ENCODE assay signal across 14 mouse cellular contexts in genomic region chr6:89403257-89404225, GRCm38 (mm10). TPM values are rescaled to one million over a fixed set of nuclear protein-coding genes. Genes with fewer than 3 reads are reported as not detected.
DNase-seq lines count a peak whose midpoint lies in the region; ATAC-seq lines count a peak whose summit lies in the region.
"Had no signal": no experiment of that assay in that cellular context is flagged by ENCODE, and none has a peak within 500 bp of the region (broad histone marks: within the 10 kb centered on the region; RNA-seq: fewer than 3 reads in every experiment).

No protein-coding gene starts in this region.

- no peaks in the 10 kb centered on the region for H3K9me3 ChIP-seq in heart, embryonic 16.5 days (replicated peaks; ENCODE audit: control insufficient read depth, low read length)
- H3K9me3 ChIP-seq in heart, embryonic 10.5 days = no peaks in the 10 kb centered on the region
- H3K9me3 ChIP-seq: heart, embryonic 13.5 days; intestine, embryonic 15.5 days; lung, embryonic 15.5 days had no signal

- no peak overlapping the region for H3K4me2 ChIP-seq in heart, embryonic 16.5 days (ENCODE audit: low read depth, low read length)
- H3K4me2 ChIP-seq: heart, embryonic 13.5 days; intestine, embryonic 15.5 days; lung, embryonic 15.5 days had no signal

- peaks cover 13% of the 10 kb centered on the region for H3K4me1 ChIP-seq in heart, embryonic 16.5 days (ENCODE audit: control insufficient read depth, insufficient read depth, low read length)
- H3K4me1 ChIP-seq in heart, embryonic 10.5 days = no peaks in the 10 kb centered on the region; the same call in 1 of the 2 replicates
- H3K4me1 ChIP-seq: intestine, embryonic 15.5 days; lung, embryonic 15.5 days had no signal

- no peaks in the 10 kb centered on the region for H3K79me2 ChIP-seq in macrophage (ENCODE audit: inconsistent target)

- H3K9ac ChIP-seq in heart, embryonic 16.5 days (ENCODE audit: low read length) = no peak overlapping the region
- H3K9ac ChIP-seq: heart, embryonic 13.5 days; intestine, embryonic 15.5 days; lung, embryonic 15.5 days had no signal

- 42% methylated on average over 2 of the region's 2 CpGs for WGBS in heart, embryonic 16.5 days
- 72% methylated on average over 2 of the region's 2 CpGs for WGBS in heart, embryonic 10.5 days
- WGBS in macrophage (ENCODE audit: missing documents) = 94% methylated on average over 2 of the region's 2 CpGs

- H3K27ac ChIP-seq in heart, embryonic 16.5 days (ENCODE audit: low read length) = peak overlapping the region; percentile 28; the same call in 1 of the 2 replicates
- H3K27ac ChIP-seq in heart, embryonic 10.5 days = no peak overlapping the region
- H3K27ac ChIP-seq in macrophage = peak overlapping the region; percentile 57
- H3K27ac ChIP-seq: heart, embryonic 13.5 days; intestine, embryonic 15.5 days; lung, embryonic 15.5 days had no signal

- ATAC-seq in heart, embryonic 16.5 days (replicated peaks; ENCODE audit: extremely low read depth, insufficient read depth, low FRiP score) = peak; percentile 52
- no peak for ATAC-seq in cerebellum, adult (ENCODE audit: insufficient number of reproducible peaks, low FRiP score, low TSS enrichment)
- ATAC-seq: intestine, embryonic 15.5 days had no signal

- no peak overlapping the region for H3K4me3 ChIP-seq in heart, embryonic 16.5 days (ENCODE audit: low read length)
- no peak overlapping the region for H3K4me3 ChIP-seq in heart, embryonic 10.5 days
- H3K4me3 ChIP-seq in macrophage (ENCODE audit: inconsistent target) = no peak overlapping the region
- H3K4me3 ChIP-seq: heart, embryonic 13.5 days; intestine, embryonic 15.5 days; lung, embryonic 15.5 days had no signal

- no peaks in the 10 kb centered on the region for H3K36me3 ChIP-seq in heart, embryonic 16.5 days (ENCODE audit: control insufficient read depth, insufficient read depth)
- no peaks in the 10 kb centered on the region for H3K36me3 ChIP-seq in heart, embryonic 10.5 days
- H3K36me3 ChIP-seq in macrophage (ENCODE audit: inconsistent target) = no peaks in the 10 kb centered on the region
- H3K36me3 ChIP-seq: heart, embryonic 13.5 days; intestine, embryonic 15.5 days; lung, embryonic 15.5 days had no signal

- no peaks in the 10 kb centered on the region for H3K27me3 ChIP-seq in heart, embryonic 16.5 days (ENCODE audit: control insufficient read depth, insufficient read depth, low read length)
- H3K27me3 ChIP-seq in heart, embryonic 10.5 days (ENCODE audit: insufficient read depth, poor library complexity, severe bottlenecking) = no peaks in the 10 kb centered on the region; the same call in 1 of the 2 replicates
- H3K27me3 ChIP-seq: heart, embryonic 13.5 days; intestine, embryonic 15.5 days; lung, embryonic 15.5 days had no signal

- DNase-seq in heart, embryonic 10.5 days (ENCODE audit: low spot score) = no peak
- peak; percentile 29 for DNase-seq in lung, postnatal 36 days
- DNase-seq in lung, postnatal 25 days (ENCODE audit: low spot score) = no peak
- DNase-seq in kidney, adult 8-10 months = peak; percentile 13 to 29
- no peak for DNase-seq in thymus, postnatal 0 days (ENCODE audit: low spot score)
- DNase-seq: cerebellum, postnatal 14 days; midbrain, embryonic 14.5 days; thymus, adult 18-20 months had no signal

RNA-seq across cellular contexts. Expression of gene Plxna1, which starts 41.1 kb away (rescaled TPM):
- 7.5 and 12.2 TPM in 2 replicates for polyA plus RNA-seq in heart, embryonic 16.5 days (2015; fragmentation: Nextera tagmentation; extraction: Ambion mirVana)
- polyA plus RNA-seq in heart, embryonic 10.5 days (2016; fragmentation: Nextera tagmentation; extraction: Ambion mirVana) = 11.3 and 14.3 TPM in 2 replicates
- 100 to 1,000 TPM; 244 to 996 (median 329) TPM for total RNA-seq in macrophage (2018; cell fraction: chromatin; rRNA removed)
- total RNA-seq in macrophage (2018; cell fraction: cytosol; rRNA removed) = 100 to 1,000 TPM; 124 to 243 (median 189) TPM
- total RNA-seq in macrophage (2018; cell fraction: nucleus; rRNA removed) = 100 to 1,000 TPM; 209 to 537 (median 340) TPM
- 66.7 to 104 TPM (median 93.3 TPM) in 3 replicates for polyA plus RNA-seq in macrophage (2018)
- polyA plus RNA-seq in thymus, postnatal 0 days (2015; fragmentation: Nextera tagmentation; extraction: Ambion mirVana) = 9.8 and 11.1 TPM in 2 replicates

Comparison
In these comparisons a context has a peak if more than half of its experiments do, and no peak if none do; other contexts are left out.
1. DNase-seq: peak in lung, postnatal 36 days (single experiment) and kidney, adult 8-10 months (2 of 2); none in heart, embryonic 10.5 days (single experiment), lung, postnatal 25 days (single experiment) and thymus, postnatal 0 days (single experiment).